Mouse (Mus musculus) kidney, postnatal 0 days (tissue): Measurements from ENCODE around the gene Gm266. TPM values are rescaled to one million over a fixed set of nuclear protein-coding genes. Genes with fewer than 3 reads are reported as not detected.

Experiments used
- ATAC-seq: fragments of 200-750 bp; cut with Nextera tagmentation; replicated peaks from 2 replicates; pipeline ENCODE4 v1.8.0; 2017; ENCODE audit warnings: low read depth, moderate number of reproducible peaks, moderate TSS enrichment, moderate library complexity; ENCODE audit not compliant: low FRiP score
- DNase-seq: peaks from one replicate; pipeline ENCODE4 v3.0.0-alpha.2; 2016; ENCODE audit warnings: low spot score
- H3K27ac ChIP-seq: fragments of 300-500 bp; sonication (generic); 2 replicates; pipeline ENCODE4 v1.5.1; 2014; ENCODE audit warnings: mild to moderate bottlenecking
- H3K27me3 ChIP-seq: fragments of 300-500 bp; sonication (generic); 2 replicates; pipeline ENCODE4 v1.6.1; 2014; ENCODE audit warnings: low read length, mixed read lengths; ENCODE audit not compliant: insufficient read depth
- H3K36me3 ChIP-seq: fragments of 300-500 bp; sonication (generic); 2 replicates; pipeline ENCODE4 v1.6.1; 2014; ENCODE audit warnings: low read length, mixed read lengths; ENCODE audit not compliant: insufficient read depth
- H3K4me1 ChIP-seq: fragments of 300-500 bp; sonication (generic); replicated peaks from 2 replicates; pipeline ENCODE4 v1.6.1; 2014; ENCODE audit warnings: antibody characterized with exemption, low read length, mixed read lengths; ENCODE audit not compliant: insufficient read depth
- H3K4me2 ChIP-seq: fragments of 300-500 bp; sonication (generic); 2 replicates; pipeline ENCODE4 v1.6.1; 2014; ENCODE audit warnings: mild to moderate bottlenecking, low read length, moderate library complexity, mixed read lengths
- H3K4me3 ChIP-seq: fragments of 300-500 bp; sonication (generic); replicated peaks from 2 replicates; pipeline ENCODE4 v1.5.1; 2014; ENCODE audit warnings: low read depth, low read length
- H3K9ac ChIP-seq: fragments of 300-500 bp; sonication (generic); 2 replicates; pipeline ENCODE4 v1.6.1; 2014; ENCODE audit warnings: low read depth, low read length
- H3K9me3 ChIP-seq: fragments of 300-500 bp; sonication (generic); replicated peaks from 2 replicates; pipeline ENCODE4 v1.6.1; 2016; ENCODE audit warnings: low read length, inconsistent platforms, mixed read lengths
- CTCF ChIP-seq: IDR thresholded peaks from 2 replicates; pipeline ENCODE4 v1.5.1; 2016; ENCODE audit warnings: antibody characterized with exemption, low read depth, mild to moderate bottlenecking, moderate library complexity
- WGBS: fragments of 180-500 bp; shearing (Covaris S2); extraction: QIAGEN DNeasy Blood & Tissue Kit; methylation state at CpG from one replicate; pipeline ENCODE4 v1.1.7; 2014; 5-methylcytosine and 5-hydroxymethylcytosine counted together
- polyA plus RNA-seq: library from polyadenylated mRNA; unstranded; fragments of >200 nt; fragmentation: Nextera tagmentation; extraction: Ambion mirVana; gene quantifications from 2 replicates; pipeline ENCODE4 v1.2.1, GENCODE M21; 2015

Gm266 gene
- polyA plus RNA-seq, 1 experiment from 2014 or later: 109 TPM

GRCm38 (mm10) chr12:111468206-111468605 is 17.4 kb downstream of the Gm266 start:
- 0 out of 2 replicates have a peak, but pooled peaks cover 3% of the 10 kb centered on the region for H3K4me1 ChIP-seq
- 74% methylated on average over 7 of the region's 7 CpGs for WGBS
- no peak overlapping the region for H3K4me2 ChIP-seq
- no peak overlapping the region for H3K27ac ChIP-seq
- ATAC-seq (no peak), DNase-seq (no peak)
- H3K9me3 ChIP-seq: no peaks in the 10 kb centered on the region
- TF ChIP-seq CTCF: 0 out of 2 replicates have a peak, but pooled peaks have one; percentile 2
- H3K36me3 ChIP-seq: no peaks in the 10 kb centered on the region
- no peak overlapping the region for H3K9ac ChIP-seq
- no peak overlapping the region for H3K4me3 ChIP-seq
- H3K27me3 ChIP-seq: no peaks in the 10 kb centered on the region

GRCm38 (mm10) chr12:111466369-111466768 is 19.3 kb downstream of the Gm266 start:
- Histone ChIP-seq H3K9me3 (no peaks in the 10 kb centered on the region), H3K4me1 (peaks cover 3% of the 10 kb centered on the region; the same call in 1 of the 2 replicates), H3K9ac (no peak overlapping the region), H3K36me3 (no peaks in the 10 kb centered on the region), H3K27me3 (no peaks in the 10 kb centered on the region), H3K4me2 (no peak overlapping the region), H3K4me3 (no peak overlapping the region), H3K27ac (no peak overlapping the region)
- no peak for TF ChIP-seq CTCF
- 93% methylated on average over 3 of the region's 3 CpGs for WGBS
- no peak for DNase-seq
- ATAC-seq: no peak

- no peak for DNase-seq
- TF ChIP-seq CTCF: no peak
- Histone ChIP-seq H3K4me1 (peaks cover 6% of the 10 kb centered on the region; the same call in 1 of the 2 replicates), H3K36me3 (no peaks in the 10 kb centered on the region), H3K9me3 (no peaks in the 10 kb centered on the region), H3K27ac (no peak overlapping the region), H3K9ac (no peak overlapping the region), H3K27me3 (no peaks in the 10 kb centered on the region), H3K4me3 (no peak overlapping the region), H3K4me2 (no peak overlapping the region)
- 85% methylated on average over 7 of the region's 7 CpGs for WGBS
- ATAC-seq: no peak
Observed at GRCm38 (mm10) chr12:111463570-111463969, 22.1 kb downstream of the Gm266 start.

GRCm38 (mm10) chr12:111457742-111458141 is 27.9 kb downstream of the Gm266 start:
- ATAC-seq (no peak), DNase-seq (no peak)
- no peak overlapping the region for H3K4me3 ChIP-seq
- 59% methylated on average over 1 of the region's 1 CpGs for WGBS
- no peak overlapping the region for H3K27ac ChIP-seq
- peaks cover 5% of the 10 kb centered on the region; the same call in 1 of the 2 replicates for H3K36me3 ChIP-seq
- no peak for TF ChIP-seq CTCF
- H3K9me3 ChIP-seq: no peaks in the 10 kb centered on the region
- H3K4me2 ChIP-seq: no peak overlapping the region
- H3K9ac ChIP-seq: no peak overlapping the region
- H3K27me3 ChIP-seq: no peaks in the 10 kb centered on the region
- H3K4me1 ChIP-seq: peaks cover 27% of the 10 kb centered on the region

GRCm38 (mm10) chr12:111455860-111456259 is 29.8 kb downstream of the Gm266 start:
- Histone ChIP-seq H3K9me3 (no peaks in the 10 kb centered on the region), H3K27ac (0 out of 2 replicates have a peak overlapping the region, but pooled peaks have one; percentile 10), H3K9ac (no peak overlapping the region), H3K4me2 (no peak overlapping the region), H3K27me3 (no peaks in the 10 kb centered on the region), H3K36me3 (peaks cover 12% of the 10 kb centered on the region), H3K4me3 (no peak overlapping the region), H3K4me1 (peaks cover 33% of the 10 kb centered on the region)
- ATAC-seq (no peak), DNase-seq (no peak)
- TF ChIP-seq CTCF: no peak
- 58% methylated on average over 8 of the region's 8 CpGs for WGBS

GRCm38 (mm10) chr12:111455311-111455846 is 30.2 kb downstream of the Gm266 start:
- Histone ChIP-seq H3K9me3 (no peaks in the 10 kb centered on the region), H3K36me3 (peaks cover 12% of the 10 kb centered on the region), H3K9ac (no peak overlapping the region), H3K27me3 (no peaks in the 10 kb centered on the region), H3K4me2 (no peak overlapping the region), H3K4me3 (no peak overlapping the region), H3K4me1 (peaks cover 37% of the 10 kb centered on the region), H3K27ac (0 out of 2 replicates have a peak overlapping the region, but pooled peaks have one; percentile 10)
- DNase-seq: no peak
- WGBS: 59% methylated on average over 12 of the region's 12 CpGs
- no peak for TF ChIP-seq CTCF
- no peak for ATAC-seq
